Mouse (Mus musculus) heart, adult 18-20 months (tissue): Measurements from ENCODE around the gene Csad. TPM values are rescaled to one million over a fixed set of nuclear protein-coding genes. Genes with fewer than 3 reads are reported as not detected.
A peak's percentile ranks its signal among the peaks of the same experiment; 100 is the strongest.

Experiments
- DNase-seq, 2 experiments: peaks; one replicate each; pipeline ENCODE4 v3.0.0; 2021 to 2022; ENCODE audit warnings: mixed read lengths in 1 of 2
- long read RNA-seq, 2 experiments: library from polyadenylated mRNA; stranded (forward); transcript quantifications; one replicate each; pipeline ENCODE4 v2.0.0; 2021
- total RNA-seq, 2 experiments: library from RNA; stranded (reverse); gene quantifications; 2 replicates each; pipeline ENCODE4 v1.2.3; 2021

The Csad gene
- total RNA-seq: 10 to 100 TPM; 17.0 to 22.6 TPM
- long read RNA-seq, experiment 1, partial matches to known transcripts: 0 of 11 reads
- long read RNA-seq, experiment 1, other reads (novel, unspliced or antisense): 11 of 11 reads
- long read RNA-seq, experiment 2, partial matches to known transcripts: 2 of 7 reads
- long read RNA-seq, experiment 2, other reads (novel, unspliced or antisense): 5 of 7 reads

DNA sequence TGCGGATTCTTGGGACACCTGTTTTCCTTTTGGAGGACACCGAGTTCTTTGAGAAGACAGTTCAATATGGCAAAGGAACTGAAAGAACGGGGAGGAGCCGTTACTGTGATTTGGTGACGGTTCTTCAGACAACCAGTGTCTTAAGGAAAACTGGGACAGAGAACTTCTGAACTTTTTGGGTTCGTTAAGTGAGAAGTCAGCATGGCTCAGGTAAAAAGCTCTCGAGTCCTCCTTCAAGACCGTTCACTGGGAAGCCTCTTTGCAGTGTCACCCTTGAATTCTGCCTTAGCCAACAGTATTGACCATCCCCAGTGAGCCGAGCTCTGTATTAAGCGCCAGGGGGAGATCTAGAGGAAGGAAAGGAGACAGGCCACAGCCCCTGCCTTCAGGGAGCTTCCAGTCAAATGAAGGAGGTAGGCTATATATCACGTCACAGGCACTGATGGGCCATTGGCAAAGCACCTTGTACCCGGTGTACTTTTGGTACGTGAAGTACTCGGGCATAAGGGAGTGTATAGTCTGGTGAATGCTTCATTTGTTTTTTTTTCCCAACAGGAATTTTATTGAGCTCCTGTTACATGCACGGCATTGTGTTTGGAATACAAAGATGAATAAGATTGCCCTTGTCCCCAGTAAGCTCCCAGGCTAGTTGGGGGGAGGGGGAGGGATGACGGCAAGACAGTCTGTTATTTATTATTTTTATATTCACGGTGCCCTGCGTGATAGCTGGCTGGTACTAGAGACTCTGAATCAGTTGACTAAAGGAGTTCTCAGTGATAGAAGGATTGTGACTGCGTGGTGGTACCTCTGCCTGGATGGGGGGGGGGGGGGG lies at the start of gene Csad:
TSS of gene Csad (minus strand) at position 51 of the 832 bp plus-strand sequence.
- DNase-seq: no peak

DNA sequence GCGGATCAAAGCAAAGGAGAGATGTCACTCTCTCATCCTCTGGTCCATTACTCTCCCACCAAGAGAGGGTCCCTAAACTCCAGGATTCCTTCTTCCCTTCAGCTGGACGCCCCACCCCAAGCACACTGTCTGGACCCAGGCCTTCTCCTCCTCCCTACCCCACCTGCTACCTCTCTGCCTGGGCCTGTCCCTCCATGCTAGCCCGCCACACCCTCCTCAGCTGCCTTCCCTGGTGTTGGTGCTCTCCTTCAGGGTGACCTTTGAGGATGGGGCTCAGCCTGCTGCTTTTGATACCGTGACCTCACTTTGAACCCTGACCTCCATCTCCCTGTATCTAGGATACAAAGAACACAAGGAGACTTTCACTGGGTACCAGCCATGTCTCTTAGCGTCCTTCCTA lies 46.0 kb upstream of the Csad start:
- no peak for DNase-seq

DNA sequence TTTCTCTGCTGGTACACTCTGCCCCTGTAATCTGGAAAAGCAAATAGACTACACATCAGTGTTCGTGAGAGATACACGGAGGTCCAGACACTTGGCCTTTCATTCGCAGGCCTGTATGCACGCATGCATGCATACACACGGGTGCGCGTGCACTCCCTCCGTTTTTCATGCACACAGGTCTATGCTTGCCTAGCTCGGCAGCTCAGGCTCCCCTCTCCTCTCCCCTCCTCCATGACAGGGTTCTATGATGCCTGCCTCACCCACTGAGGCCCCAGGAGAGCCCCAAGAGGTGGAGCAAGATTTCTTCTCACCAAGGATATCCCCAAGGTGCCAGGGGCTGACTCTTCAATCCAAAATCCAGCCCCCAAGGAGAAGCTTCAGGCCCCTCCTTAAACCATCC lies 45.4 kb upstream of the Csad start:
- no peak for DNase-seq

DNA sequence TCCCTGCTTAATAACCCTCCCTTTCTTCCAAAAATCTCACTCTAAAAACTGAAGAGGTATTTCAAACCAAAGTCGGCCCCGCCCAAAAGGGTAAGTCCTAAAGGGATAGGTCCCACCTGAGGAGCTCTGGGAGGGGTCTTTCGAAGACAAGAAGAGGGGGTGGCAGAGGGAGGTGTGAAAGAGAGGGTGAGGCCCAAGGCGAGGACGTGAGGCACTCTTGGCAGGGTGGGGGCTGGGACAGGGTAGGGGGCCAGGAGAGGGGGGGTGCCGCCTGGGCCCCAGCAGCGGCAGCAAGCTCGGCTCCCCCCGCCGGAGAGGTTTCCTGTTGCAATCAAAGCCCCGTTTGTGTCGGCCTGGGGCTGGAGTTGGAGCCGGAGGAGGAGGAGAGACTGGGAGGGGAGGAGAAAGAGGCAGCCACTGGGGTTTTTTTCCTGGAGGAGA lies 44.7 kb upstream of the Csad start:
- DNase-seq: peak in 1 of 2 experiments; percentile 65

DNA sequence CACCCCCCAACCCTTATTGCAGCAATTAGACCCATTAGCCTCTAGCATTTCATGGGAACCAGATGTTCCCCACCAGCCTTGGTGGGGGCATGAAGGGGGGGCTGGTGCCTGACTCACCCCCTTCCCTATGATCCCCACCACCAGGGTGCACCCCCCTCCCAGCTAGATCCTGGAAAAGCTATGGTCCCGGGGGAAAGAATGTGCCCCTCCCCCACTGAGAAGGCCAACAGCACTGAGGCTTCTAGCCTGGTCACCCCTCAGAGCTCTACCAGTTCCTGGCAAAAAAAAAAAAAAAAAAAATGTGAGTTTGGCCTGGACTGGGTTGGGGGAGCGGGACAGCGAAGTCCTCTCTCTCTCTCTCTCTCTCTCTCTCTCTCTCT lies 44.3 kb upstream of the Csad start:
- no peak for DNase-seq

DNA sequence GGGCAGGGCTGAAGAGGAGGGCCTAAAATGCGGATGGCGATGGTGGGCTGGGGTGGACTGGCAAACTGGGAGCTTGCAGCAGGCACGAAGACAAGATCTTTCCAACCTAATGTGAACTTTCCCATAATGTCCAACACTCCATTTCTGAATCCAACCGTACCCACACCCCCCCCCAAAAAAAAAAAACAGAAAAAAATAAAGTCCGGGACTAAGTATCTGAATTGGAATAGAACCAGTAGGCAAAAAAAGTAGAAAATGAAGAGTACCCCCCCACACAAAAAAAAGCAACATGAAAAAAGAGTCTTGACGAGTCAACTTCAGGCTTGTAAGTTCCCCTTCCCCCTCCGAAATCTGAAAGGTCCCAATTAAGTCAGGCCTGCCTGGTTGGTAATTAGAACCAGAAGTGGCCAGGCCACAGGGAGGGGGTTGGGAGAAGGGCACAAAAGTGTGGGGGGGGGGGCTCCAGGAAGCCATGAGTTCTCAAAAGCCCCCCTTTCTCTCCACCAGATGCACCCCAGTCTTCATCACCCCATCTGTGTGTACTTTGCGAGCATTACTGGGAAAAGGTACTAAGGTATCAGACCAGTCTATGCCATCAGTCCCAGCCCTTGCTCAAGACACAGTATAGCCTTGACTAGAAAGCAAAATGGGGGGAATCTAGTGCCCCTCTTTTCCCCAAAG lies 43.7 kb upstream of the Csad start:
- no peak for DNase-seq

DNA sequence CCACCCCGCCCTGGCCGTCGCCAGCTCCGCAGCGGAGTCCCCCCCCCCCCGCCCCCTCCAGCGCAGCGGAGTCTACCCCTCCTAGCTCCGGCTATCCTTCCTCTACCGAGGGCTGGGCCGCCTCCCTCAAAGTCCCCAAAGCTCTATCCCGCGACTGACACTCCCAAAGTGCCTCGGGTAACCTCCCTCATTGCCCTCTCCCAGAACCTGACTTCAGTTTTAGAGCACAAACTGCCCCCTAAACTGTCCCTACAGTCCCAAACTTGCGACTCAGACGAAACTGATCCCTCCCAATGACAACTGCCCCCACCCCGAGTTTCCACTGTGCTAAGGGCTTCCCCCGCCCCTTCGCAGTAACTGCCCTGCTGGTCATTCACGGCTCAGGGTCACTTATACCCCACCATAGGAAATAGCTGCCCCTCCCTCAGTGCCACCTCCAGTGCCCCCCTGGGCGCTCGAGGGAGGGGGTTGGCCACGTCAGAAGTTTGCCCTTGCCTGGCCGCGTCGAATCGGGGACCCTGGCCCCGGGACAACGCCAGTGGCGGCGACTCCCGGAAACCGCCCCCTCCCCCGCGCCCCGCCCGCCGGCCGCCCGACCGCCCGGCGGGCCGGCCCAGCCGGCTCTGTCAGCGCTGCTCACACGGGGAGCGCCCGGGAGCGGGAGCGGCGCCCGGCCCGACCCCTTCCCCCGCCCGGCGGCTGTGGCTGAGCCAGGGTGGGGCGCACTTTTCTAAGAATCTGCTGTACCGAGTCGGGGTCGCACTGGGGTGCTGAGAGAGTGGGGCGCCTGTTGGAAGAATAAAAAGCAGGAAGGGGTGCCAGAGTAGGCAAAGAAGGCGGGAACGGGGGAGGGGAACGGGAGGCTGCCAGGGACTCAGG lies 43.0 kb upstream of the Csad start:
- peak; percentile 89 to 90 for DNase-seq

DNA sequence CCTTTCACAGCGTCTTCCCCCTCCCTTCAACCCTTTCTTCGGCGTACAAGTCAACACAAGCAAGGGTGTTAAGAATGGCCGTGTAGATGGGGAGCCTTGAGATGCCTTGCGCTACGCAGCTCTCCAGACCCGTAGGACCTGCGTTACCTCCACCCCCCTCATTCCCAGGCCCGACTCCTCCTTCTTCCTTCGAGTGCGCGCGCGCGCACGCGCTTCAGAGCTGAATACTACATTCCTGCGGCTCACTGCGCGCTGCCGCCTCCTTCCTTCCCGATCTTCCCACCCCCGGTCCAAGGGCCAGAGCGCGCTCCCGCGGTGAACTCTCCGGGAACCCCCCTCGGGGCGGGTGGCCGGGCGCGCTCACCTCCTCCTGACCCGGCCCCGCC lies 42.3 kb upstream of the Csad start:
- DNase-seq: peak; percentile 96 to 99

DNA sequence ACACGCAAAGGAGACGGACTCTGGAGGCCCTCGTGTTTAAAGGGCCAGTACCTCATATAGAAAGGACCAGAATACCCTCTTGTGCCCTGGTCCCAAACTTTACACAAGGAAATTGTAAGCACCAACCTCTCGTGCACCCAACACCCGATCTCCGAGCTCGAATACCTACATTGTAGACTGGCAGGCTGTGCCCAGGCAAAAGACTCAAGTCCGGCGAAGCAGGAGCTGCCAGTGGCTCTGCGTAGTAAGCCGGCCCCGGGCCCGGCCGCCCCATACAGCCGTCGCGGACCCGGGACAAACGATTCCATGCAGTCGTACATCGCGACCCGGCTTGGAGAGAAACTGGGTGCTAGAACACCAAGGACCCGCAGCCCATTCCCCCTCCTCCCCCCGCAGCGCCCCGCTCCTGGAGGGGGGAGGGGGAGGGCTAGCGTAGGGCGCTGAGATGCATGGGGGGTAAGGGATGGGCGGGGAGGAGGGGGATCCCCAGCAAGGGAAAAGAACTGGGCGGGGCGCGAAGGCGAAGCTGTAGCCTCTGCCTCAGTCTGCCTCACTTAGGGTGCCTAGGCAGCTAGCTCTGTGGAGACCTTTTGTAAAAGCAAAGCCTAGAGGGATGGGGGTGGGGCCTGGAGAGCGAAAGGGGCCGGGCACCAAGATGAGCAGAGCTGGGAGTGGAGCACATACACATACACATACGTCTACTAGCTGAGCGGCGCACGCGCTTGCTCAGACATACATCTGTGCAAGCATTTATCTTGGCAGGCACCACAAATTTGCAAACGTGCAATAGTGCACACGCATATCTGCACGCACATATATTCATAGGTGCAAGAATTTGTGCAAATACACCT lies 41.6 kb upstream of the Csad start:
- peak; percentile 85 to 90 for DNase-seq

DNA sequence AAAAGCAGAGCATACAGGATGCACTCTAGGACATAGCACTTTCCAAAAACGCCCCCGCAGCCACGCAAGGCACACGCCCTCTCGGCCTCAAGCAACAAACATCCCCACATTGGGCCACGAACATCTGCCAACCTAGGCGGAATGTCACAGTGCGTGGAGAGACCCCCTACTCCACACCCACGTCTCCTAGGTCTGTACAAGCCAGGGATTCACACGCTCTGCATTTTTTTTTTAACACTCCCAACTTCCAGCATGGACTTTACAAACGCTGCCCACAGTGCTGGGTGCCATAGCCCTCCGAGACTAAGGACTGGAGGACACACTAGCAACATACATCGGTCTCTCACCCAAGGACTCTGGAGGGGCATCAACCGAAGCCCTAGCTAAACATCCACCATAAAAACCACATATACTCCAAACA lies 40.9 kb upstream of the Csad start:
- peak; percentile 60 to 75 for DNase-seq

DNA sequence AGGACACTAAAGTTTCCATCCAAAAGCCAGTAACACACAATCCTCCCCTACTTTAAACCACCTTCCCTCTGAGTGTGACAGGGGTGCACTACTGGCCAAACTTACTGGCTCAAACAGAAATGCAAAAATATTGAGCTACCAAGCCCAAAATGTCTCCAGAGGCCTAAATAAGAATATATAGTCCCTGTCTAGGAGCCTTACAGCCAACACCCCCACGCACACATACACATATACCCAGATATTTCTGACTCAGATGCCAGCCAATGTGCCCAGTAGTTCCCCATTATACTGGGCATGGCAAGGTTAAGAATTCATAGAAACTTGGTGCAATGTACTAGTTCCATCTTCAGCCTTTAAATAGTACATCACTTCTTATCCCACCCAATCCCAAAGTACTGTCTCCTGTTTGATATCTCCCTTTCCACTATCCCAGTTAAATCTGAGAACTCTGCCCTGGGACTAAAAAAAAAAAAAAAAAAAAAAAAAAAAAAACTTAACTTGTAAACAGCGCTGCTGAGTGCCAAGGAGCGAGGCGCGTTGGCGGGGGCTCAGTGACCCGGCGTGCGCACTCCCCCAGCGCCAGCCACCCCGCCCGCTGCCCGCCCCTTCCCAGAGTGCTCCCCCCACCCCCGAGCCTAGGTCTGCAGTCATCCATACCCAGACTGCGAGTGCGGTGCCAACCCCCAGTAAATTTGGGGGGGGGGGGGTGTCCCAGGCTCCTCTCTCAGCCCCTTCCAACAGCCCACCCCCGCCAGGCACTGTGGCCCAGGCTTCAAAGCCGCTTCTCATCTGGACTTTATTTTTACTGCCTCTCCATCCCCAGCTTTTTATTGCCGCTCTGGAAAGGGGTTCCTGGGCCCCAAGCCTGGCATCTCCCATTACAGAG lies 40.0 kb upstream of the Csad start:
- peak in 1 of 2 experiments; percentile 51 for DNase-seq

DNA sequence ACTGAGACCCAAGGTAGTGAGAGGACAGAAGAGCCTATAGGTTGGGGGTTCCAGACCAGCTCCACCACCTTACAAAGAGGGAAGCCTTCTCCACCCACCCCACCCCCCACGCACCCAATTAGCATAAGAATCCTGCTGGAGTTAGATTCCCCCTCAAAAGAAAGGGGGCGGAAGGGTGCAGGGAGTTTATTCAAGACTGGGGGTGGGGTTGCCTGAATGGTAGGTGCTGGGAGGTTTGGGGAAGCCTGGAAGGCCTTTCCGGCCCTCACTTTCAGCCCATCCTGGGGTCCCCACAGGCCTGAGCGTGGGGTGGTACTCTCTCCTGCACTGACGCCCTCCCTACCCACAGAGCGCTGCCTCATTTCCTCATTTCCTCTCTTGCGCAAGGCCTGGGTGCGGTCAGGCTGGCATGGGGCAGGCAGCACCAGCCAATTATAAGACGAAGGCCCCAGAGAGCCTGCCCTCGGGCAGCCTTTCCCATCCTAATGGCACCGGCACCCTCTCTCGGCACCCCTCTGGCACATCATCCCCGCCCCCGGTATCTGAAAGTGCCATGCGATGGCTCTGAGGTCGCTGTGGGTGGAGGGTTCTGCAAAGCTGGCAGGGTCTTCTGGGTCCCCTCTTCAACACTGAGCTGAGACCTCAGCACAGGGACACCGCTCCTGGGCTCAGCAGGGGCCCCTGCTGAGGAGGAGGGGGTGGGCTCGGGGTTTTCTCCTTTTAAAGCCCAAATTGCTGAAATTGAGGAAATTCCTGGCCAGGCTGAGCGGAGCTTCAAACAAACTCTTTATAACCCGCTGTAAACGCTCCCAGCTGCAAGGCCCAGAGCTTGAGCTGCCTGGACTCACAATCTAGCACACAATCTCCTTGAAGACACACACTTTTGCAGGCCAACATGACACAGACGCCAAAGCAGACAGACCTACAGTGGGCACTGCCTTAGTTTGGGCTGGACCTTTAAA lies 39.0 kb upstream of the Csad start:
- DNase-seq: peak; percentile 77 to 89

DNA sequence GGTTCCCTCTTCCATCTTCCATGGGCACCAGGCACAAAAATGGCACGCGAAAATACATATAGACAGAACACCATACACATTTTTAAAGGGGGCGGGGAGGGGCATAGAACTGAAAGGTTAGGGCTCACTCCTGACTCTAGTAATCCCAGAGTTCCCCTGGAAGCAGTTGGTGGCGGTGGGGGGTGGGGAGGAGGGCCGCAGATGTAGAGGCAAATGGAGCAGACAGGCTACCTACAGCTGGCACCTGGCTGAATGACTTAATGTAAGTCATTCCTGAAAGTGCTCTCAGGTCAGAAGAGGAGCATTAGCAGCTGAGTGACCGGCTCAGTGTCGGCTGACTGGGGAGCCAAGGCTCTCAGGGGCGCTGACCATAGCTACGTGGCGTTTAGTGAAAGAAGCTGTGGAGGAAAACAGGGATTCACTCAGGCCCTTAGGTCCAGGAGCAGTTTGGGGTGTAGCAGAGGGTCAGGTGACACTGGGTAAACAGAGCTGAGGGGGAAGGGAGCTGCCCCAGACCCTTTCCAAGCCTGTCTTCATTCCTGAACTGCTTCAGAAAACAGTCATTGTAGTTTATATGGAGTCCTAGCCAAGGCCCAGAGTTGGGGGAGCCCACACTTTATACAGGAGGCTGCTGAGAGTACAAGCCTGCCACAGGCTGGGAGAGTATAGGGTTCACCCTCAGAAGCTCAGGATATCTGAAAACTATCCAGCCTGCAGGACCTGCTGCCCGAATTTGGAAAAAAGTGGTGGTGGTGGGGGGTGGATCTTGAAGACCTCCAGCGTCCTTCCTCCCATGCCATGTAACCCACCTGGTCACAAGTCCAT lies 38.1 kb upstream of the Csad start:
- DNase-seq: no peak

DNA sequence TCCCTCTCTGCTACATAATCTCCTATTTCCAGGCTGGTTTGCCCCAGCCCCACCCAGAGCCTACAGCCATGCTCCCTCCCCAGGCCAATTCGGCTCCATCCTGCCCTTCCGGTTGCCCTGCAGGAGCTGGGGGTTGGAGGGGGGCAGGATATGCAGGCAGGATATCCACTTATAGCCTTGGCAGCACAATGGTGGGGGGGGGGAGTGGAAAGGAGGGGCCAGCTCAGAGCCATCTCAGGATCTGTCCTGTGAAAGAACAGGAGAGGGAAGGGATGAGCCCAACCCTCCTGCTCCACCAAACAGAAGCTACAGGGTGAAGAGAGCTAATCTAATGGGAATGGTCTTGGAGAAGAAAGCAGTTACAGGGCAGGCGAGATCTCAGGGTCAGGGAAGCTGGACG lies 36.1 kb upstream of the Csad start:
- DNase-seq: peak; percentile 46 to 83

DNA sequence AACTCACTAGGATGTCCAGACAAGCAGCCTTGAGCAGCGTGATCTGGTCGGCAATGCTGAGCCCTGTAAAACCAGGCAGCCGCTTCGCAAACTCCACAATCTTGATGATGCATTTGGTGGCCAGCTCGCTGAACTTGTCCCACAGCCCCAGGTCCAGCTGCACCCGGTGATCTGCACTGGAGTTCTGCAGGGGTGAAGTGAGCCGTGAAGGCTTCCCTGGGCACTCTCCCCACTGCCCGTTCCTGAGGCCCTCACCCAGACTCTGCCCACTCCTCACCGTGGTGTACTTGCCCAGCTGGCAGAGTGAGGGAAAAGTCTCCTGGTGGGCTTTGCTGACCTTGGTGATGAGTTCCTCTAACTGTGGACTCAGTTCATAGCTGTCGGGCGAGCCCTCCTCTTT lies 35.3 kb upstream of the Csad start:
- no peak for DNase-seq

DNA sequence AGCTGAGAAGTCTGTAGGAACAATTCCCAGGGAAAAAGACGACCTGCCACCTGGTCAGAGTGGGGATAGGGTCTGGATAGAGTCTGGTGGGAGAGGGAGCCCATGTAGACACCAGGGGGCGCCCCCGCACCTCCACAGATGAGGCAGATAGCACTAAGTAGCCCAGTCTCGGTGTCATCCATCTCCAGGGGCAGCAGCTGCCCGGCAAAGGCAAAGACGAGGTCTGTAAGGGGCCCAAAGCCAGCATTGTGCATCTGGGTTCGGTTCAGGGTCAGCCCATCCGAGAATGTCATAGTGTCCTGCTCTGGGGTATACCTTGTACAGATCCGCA lies 34.7 kb upstream of the Csad start:
- DNase-seq: peak; percentile 82 to 87

DNA sequence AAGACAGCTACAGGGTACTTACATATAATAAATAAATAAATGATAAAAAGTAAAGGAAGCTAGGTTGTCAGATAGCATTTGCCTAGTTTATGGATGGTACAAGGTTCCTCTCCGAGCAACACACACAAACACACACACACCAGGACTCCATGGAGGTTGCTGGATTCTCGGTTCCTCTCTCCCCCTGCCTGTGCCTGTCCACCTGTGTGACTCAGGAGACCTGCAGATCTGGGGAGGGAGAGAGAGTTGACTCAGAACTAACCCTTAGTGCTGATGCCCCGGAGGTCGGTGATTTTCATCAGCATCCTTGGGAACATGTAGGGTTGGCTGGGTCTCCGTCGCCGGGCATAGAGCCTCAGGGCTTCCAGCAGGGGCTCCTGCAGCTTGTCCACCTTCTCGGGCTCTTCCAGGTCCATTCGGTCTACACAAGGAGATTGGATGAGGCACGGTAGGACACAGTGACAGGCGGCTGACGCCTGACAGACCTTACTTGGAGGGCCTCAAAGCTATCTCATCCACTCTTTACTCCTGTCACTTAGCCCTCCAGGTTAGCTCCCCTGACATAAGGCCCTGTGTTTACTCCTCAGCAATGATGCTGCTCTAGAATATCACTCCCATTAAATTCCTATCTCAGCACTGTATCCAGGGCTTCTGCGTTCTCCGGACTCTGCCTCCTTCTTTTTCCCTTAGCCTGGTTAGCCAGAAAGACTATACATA lies 34.2 kb upstream of the Csad start:
- no peak for DNase-seq
